Mouse (Mus musculus): ENCODE data around the gene Ssbp3. TPM values are rescaled to one million over a fixed set of nuclear protein-coding genes. Genes with fewer than 3 reads are reported as not detected.

The Ssbp3 gene
- polyA plus RNA-seq, 1 experiment from 2014 or later, result 112 TPM

GRCm38 (mm10) chr4:107098791-107099525 lies 188.5 kb downstream of the Ssbp3 start:
- H3K36me3 ChIP-seq, result no peaks in the 10 kb centered on the region
- no peaks in the 10 kb centered on the region for H3K9me3 ChIP-seq
- H3K27me3 ChIP-seq, result no peaks in the 10 kb centered on the region
- no peak overlapping the region for H3K9ac ChIP-seq
- H3K27ac ChIP-seq, result no peak overlapping the region
- WGBS, result 60% methylated on average over 16 of the region's 17 CpGs
- no peak for ATAC-seq (ENCODE audit: insufficient number of reproducible peaks, low FRiP score, low TSS enrichment, low read depth)
- H3K4me2 ChIP-seq, result no peak overlapping the region
- H3K4me3 ChIP-seq, result no peak overlapping the region
- H3K4me1 ChIP-seq, result peaks cover 35% of the 10 kb centered on the region

Other genes starting within 250 kb of the Ssbp3 start
- 89.0 and 92.3 TPM in 2 replicates for gene Ttc4, start 231.8 kb upstream of the Ssbp3 start, polyA plus RNA-seq (2015; fragmentation: Nextera tagmentation; extraction: Ambion mirVana)
- gene Mroh7, start 179.8 kb upstream of the Ssbp3 start, polyA plus RNA-seq (2015; fragmentation: Nextera tagmentation; extraction: Ambion mirVana), result 0.15 and 0.29 TPM in 2 replicates
- 0.57 and 0.65 TPM in 2 replicates for gene Fam151a, start 176.8 kb upstream of the Ssbp3 start, polyA plus RNA-seq (2015; fragmentation: Nextera tagmentation; extraction: Ambion mirVana)
- 4.0 and 4.8 TPM in 2 replicates for gene Acot11, start 105.7 kb upstream of the Ssbp3 start, polyA plus RNA-seq (2015; fragmentation: Nextera tagmentation; extraction: Ambion mirVana)
- 87.8 and 88.3 TPM in 2 replicates for gene Mrpl37, start 156.2 kb downstream of the Ssbp3 start, polyA plus RNA-seq (2015; fragmentation: Nextera tagmentation; extraction: Ambion mirVana)
- gene Cyb5rl, start 156.3 kb downstream of the Ssbp3 start, polyA plus RNA-seq (2015; fragmentation: Nextera tagmentation; extraction: Ambion mirVana), result 8.0 and 8.4 TPM in 2 replicates
- not detected in 2 replicates for gene Cdcp2, start 186.2 kb downstream of the Ssbp3 start, polyA plus RNA-seq (2015; fragmentation: Nextera tagmentation; extraction: Ambion mirVana)

All from limb, embryonic 15.5 days (tissue).